Mouse (Mus musculus) effector memory CD4-positive, alpha-beta T cell, adult 7 months (primary cell): ENCODE measurements around the gene Rubcn. TPM values are rescaled to one million over a fixed set of nuclear protein-coding genes. Genes with fewer than 3 reads are reported as not detected.

Experiments used
- polyA plus RNA-seq: library from polyadenylated mRNA; unstranded; fragments of 100-300 nt; shearing (Covaris generic); gene quantifications from one replicate; pipeline ENCODE4 v1.2.1, GENCODE M21; 2017

The Rubcn gene
- 8.5 TPM for polyA plus RNA-seq

GRCm38 (mm10) chr16:32877343-32878156, at the start of gene Rubcn, which contains the start of gene Fyttd1:
Gene Rubcn (minus strand): TSS chr16:32877766.
Gene Fyttd1 (plus strand): TSS chr16:32877500.

GRCm38 (mm10) chr16:32913937-32914881, 36.6 kb upstream of the Rubcn start, which contains the start of gene Lrch3:
Gene Lrch3 (plus strand): TSS chr16:32914100.

GRCm38 (mm10) chr16:32810321-32810720, 67.2 kb downstream of the Rubcn start, which contains the start of gene Smbd1:
Gene Smbd1 (minus strand): TSS chr16:32810477.

GRCm38 (mm10) chr16:32797426-32797689, 80.2 kb downstream of the Rubcn start, which contains the start of gene Muc20:
Gene Muc20 (minus strand): TSS chr16:32797435.

Other genes starting within 250 kb of the Rubcn start
- 14.0 TPM for gene Tnk2, start 233.9 kb downstream of the Rubcn start, polyA plus RNA-seq
- gene Muc4, start 141.9 kb downstream of the Rubcn start, polyA plus RNA-seq: 0.60 TPM
- gene Muc20, start 80.3 kb downstream of the Rubcn start, polyA plus RNA-seq: not detected
- not detected for gene Smbd1, start 67.3 kb downstream of the Rubcn start, polyA plus RNA-seq
- gene Fyttd1, start 266 bp downstream of the Rubcn start, polyA plus RNA-seq: 61.0 TPM
- gene Lrch3, start 36.3 kb upstream of the Rubcn start, polyA plus RNA-seq: 68.6 TPM
- gene Iqcg, start 178.5 kb upstream of the Rubcn start, polyA plus RNA-seq: 1.9 TPM
- gene Rpl35a, start 178.7 kb upstream of the Rubcn start, polyA plus RNA-seq: 613 TPM
- gene Lmln, start 184.8 kb upstream of the Rubcn start, polyA plus RNA-seq: 1.5 TPM